Mouse (Mus musculus) right cerebral cortex, postnatal 10 days (tissue): ENCODE results near the gene Vps36.

Experiments
- DNase-seq, 2 experiments: peaks; one replicate each; pipeline ENCODE4 v3.0.0; 2021; ENCODE audit warnings: low spot score in 2 of 2

Vps36 gene

DNA sequence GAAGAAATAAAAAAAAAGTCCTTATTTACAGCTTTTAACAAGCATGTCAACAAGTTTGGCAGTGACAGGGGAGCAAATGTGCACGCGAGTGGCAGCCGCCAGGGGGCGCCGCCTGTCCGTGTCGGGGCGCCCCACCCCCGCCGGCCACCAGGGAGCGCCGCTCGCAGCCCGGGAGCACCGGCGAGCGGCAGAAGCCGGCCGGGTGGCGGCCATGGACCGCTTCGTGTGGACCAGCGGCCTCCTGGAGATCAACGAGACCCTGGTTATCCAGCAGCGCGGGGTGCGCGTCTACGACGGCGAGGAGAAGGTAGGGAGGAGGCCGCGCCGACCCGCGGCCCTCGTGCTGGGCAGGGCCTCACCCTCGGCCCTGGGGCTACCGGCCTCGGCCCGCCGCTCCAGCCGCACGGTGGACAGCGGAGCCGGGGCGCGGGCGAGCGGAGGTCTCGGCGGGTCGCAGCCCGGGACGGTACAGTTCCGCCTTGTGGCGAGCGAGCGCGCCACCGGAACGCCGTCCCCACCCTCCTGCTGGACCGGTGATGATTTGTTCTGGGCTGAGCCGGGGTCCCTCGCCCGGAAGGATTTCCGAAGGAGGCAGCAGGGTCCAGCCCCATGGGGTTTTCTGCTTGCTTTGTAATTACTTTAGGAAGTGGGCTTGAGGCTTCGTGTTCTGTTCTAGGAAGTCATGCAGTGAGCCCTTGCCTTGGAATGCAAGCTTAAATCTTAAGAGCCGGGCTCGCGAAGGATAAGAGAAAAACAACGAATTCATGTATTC is at the start of gene Vps36:
TSS of gene Vps36 (plus strand) at position 150 of the 772 bp plus-strand sequence.
- DNase-seq: peak; percentile 88 to 89

DNA sequence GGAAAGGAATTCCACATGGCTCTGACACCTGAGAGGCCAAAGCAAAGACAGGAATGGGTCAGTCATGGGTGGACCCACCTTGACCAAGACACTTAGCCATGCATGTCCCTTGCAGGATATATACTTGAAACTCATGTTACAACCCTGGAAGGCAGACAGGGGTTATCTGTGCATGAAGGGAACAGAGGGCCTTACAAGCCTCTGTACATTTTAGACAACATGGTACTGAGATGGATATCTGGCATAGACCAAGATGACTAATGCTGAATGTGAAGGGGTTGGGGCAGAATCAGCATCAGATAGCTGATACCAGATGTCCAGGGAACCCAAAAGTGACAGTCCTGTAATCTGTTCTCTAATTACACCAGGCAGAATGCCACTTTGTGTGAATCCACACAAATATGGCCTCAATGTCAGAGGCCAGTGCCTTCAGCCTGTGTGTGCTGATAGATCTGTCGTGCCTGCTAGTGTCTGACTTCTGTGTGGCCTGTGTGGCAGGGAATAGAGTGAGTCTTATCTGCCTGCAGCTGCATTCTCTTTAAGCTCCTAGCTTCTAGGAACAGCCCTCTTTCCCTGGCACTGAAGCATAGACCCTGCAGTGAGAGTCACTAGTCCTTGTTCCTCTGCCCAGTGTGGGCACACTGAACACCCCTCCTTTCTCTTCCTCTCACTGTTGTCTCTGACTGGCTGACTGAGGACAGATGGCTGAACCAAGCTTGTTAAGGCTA is 48.7 kb upstream of the Vps36 start:
- no peak for DNase-seq

DNA sequence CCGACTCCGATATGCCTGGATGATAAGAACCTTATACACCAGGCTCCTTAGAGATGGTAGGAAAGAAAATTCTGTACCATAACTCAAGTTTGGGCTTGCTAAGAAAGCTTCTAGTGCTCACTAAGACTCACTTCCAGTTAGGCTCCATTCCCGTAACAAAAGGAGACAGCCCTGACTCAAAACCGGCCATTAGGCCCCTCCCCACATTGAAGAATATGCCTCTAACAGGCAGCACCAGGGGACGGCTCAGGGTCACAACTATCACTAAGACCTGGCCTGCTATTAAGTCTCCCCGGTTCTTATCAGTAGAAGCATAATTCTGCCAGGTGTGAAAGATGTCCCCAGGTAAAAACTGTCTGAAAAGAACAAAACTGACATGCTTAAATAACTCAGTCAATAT is 46.8 kb upstream of the Vps36 start:
- DNase-seq: no peak

DNA sequence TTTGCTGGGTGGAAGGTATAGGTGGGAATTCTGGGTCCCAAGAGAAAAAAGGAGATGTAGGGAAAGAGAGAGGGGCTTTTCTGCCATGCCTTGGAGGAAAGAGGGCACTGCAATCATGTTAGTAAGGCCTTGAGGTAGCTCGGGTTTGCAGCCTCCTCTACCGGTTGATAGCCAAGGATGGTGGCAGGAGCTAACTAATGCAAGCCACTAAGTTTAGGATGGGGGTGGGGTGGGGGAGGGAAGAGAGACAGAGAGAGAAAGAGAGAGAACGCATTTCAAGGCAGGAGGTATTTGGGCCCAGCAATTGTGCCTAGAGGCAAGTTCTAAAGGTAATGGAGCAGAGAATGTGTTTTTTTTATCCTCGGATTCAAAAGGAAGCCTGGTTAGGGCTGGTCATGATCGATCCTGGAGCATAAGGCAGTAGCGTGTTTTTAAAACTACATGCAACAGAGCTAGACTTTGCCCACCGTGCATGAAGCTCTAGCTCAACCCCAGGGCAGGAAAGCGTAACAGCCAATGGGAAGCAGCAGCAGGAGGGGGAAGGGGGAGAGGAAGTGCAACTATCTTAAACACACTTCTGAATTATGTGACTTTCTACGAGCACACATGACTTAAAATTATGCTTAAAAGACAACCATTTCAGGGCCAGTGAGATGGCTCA is 44.8 kb upstream of the Vps36 start:
- DNase-seq: no peak

DNA sequence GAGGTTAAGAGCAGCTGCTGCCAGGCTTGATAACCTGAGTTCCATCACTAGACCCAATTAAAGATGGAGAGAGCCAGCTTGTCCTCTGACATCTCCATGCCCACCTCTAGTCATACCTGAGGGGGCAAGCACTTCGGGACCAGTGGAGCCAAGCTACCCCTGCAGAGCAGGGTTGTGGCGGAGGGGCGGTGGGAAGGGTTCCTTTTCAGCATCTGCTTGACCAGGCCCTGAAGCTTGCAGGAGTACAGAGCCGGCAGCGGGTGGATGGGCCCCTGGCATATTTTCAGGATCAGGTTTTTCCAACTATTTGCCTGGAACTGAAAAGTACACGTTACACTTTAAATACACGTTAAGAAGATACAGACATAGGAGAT is 44.3 kb upstream of the Vps36 start:
- no peak for DNase-seq

DNA sequence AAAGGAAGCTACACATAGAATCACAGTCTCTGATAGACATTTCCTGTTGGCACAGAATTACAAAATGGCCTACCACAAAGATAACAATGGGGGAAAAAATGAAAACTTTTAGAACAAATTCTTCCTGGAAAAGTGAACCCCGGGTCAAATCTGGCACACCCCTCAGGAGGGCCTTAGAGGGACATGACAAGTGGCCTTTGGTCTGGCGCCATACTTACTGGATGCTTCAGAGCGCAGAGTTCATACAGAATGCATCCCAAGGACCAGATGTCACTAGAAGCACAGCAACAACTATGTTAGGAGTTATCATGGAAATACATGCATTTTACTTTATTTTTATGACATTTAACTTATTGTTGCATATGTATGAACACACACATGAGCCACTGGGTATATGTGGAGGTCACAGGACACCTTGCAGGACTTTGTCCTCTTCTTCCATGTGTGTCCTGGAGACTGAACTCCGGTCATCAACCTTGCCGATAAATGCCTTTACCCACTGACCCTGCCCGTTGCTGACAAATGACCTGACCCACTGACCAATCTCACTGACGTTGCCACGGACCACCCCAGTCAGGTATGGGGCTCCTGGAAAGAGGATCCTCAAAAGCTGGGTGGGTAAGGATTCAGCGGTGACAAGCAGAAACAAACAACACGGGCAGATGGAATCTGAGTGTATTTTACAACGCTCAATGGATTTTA is 42.8 kb upstream of the Vps36 start:
- no peak for DNase-seq

DNA sequence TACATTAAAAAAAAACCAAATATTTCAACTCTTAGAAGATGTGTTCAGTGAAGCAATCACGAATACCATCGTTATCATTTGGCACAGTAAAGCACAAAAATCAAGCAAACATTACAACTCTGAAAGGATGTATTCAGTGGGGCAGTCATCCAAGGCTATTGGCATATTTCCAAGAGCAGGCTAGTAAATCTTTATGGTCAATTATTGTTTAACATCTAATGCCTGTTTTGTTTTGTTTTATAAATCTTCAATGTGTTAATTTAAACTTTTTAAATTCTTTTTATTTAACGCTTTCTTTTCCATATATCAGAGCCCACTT is 42.3 kb upstream of the Vps36 start:
- no peak for DNase-seq

DNA sequence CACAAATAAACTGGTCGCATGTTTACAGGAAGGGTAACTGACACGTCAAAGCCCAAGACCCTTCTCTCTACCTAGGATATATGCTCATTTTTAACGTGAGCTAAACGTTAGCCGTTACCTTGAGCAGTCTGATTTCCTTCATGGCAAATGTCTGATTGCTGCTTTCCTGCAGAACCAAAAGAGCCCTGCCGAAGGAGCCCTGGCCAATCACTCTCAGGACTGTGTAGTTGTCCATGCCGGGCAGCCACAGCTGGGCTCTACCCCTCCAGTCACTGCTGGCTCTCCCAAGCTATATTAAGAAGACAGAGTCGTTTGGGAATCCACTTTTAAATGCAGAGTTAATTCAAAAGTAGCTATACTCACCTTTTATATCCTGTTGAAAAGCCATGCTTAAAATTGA is 30.4 kb upstream of the Vps36 start:
- DNase-seq: no peak

DNA sequence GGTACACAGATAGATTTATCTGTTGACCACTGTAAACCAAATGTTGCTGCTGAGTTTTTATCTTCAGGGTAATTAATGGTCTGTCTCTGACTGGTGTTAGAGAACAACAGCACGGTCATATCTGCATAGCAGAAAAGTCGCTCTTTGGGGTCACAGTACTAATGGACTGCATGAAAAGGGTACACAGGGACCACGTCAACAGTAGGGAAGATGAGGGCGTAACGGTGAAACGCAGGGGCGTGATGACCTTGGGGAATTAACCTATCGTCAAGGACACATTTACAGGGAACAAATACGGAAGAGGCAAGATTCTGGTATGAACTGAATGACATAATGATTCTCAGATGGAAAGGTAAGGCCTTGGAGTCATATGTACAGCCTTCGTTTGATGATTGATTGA is 28.2 kb upstream of the Vps36 start:
- DNase-seq: no peak

DNA sequence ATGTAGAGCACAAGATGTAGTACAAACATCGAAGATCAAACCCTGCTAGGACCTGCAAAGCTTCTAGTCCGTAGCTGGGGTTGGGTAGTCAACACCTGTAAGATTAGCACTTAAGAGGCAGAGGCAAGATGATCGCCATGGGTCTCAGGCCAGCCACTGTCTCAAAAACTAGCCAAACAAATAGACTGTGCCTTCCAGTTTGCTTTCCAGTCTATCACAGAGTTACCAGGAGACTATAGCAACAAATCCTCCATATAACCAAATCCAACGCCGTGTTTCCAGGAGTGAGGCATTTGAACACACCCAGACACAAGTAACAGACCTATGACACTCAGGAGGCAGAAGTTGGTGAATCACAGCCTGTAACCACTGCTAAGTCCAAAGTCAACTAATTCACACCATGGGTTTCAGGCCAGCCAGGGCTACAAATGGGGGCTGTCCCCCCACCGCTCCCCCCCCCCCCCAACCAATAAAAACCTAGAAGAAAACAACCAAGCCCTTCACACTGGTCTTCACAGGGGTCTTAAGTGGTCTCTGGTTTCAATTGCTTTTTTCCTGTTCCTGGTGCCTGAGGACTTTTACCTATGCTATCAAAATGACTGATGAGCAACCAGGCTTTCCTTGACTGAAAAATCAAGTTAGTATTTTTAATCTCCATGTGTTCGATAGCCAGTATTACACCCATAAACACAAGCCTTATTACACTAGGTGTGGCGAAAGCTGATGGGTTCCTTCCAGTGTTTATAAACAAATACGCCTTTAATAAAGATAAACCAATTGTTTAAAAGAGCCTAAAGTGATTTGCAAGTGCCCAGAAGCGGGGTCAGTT is 27.1 kb upstream of the Vps36 start:
- DNase-seq: no peak

DNA sequence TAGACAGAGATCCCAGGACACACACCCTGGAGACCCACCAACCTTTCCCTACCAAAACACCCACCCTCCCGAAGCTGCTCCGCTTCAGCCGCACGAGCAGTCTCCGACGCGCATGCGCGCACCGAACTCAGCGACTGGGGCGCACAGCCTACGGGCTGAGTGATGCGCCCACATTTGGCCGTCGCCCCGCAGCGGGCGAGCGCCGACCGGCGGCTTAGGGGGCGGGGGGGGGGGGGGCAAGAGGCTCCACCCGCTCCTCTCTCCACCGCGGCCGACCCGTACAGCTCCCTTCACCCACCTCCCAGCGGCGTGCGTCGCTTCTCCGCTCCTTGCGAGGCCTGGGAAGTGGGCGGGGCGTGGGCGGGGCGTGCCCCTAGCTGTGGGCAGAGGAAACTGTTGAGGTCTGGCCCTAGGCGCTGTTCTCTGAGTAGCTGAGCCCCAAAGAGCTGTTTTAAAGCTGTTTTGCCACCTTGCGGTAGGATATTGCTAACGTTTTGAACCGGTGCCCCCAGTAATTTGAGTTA is 26.5 kb upstream of the Vps36 start, which contains the start of gene Nek3:
TSS of gene Nek3 (minus strand) at position 356 of the 524 bp plus-strand sequence.
- DNase-seq: peak; percentile 89 to 93

DNA sequence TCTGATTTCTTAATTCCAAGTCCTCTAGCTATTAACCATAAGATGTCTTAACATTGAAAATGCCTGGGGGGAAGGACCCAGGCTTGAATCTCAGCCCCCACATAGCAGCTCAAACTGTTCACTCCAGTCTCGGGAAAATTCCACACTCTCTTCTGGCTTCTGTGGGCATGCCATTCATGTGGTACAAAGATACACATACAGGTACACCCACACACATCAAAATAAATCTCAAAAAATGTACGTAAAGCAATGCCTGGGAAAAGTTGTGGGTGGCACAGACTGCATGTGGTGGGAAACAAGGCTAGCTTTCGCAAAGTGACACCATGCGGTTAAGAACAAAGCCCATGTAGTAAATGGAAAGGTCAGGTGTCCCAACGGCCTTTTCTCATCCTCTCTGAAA is 23.4 kb upstream of the Vps36 start:
- DNase-seq: no peak

DNA sequence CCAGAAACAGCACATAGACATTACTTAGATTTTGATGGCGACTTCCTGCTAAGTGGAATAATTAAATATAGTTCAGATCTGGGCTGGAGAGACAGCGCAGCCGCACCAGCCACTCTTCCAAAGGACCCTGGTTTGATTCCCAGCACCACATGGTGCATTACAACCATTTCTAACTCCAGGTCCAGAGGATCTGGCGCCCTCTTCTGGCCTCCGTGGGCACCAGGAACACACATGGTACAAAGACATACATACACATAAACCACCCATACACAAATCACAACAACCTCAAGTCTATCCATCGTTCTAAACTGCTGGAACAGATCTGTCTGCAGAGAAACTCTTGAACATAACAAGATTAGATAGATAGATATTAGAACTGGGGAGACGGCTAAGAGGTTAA is 16.6 kb upstream of the Vps36 start:
- no peak for DNase-seq

DNA sequence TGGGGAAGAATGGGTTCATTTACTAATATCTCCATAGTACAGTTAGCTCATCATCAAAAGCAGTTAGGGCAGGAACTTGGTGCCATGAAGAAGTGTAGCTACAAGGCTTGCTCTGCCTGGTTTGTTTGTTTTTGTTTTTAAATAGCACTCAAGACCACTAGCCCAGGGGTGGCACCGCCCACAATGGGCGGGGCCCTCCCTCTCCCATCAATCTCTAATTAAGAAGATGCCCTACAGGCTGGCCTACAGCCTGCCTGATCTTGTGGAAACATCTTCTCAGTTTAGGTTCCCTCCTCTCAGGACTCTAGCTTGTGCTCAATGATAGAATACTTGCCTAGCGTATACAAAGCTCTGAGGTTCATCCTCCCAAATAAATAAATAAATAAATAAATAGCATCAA is 7.7 kb upstream of the Vps36 start:
- no peak for DNase-seq

DNA sequence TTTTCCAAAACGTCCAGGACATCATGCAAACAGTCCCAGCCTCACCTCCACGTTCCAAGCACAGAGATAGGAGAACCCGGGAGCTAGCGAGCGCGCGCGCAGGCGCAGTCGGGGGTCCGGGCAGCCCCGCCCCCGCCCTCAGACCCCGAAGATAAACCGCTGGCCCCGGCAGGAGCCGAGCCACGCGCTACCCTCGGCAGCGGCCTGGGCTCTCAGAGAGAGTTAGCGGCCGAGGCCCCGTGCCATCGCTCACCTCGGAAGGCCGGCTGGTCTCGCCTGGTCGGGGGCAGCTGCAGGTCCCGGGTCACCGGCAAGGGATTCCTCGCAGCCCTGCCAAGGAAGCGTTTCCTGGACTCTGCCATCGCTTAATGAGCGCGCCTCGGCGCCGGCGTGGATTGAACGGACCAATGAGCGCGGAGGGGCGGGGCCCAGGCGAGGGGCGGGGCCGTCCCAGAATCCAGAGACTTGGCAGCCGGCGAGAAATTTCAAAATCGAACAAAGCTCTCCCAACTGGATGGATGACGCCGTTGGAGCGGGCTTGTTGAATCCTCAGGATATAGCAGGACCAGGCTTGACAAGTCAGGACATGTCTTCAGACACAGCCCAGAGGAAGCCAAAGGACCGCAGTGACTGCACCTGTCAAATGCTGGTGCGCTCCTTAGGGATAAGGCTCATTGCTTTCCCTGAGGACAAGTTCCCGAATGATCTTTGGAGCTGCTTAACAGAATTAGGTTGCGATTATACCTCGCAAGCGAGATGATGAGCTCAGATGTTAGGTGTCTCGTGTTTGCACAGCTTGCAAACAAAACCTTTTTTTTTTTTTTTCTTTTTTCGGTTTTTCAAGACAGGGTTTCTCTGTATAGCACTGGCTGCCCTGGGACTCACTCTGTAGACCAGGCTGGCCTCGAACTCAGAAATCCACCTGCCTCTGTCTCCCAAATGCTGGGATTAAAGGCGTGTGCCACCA is 6.9 kb upstream of the Vps36 start, which contains the start of gene Ckap2:
TSS of gene Ckap2 (minus strand) at position 389 of the 967 bp plus-strand sequence.
- peak; percentile 92 to 93 for DNase-seq

DNA sequence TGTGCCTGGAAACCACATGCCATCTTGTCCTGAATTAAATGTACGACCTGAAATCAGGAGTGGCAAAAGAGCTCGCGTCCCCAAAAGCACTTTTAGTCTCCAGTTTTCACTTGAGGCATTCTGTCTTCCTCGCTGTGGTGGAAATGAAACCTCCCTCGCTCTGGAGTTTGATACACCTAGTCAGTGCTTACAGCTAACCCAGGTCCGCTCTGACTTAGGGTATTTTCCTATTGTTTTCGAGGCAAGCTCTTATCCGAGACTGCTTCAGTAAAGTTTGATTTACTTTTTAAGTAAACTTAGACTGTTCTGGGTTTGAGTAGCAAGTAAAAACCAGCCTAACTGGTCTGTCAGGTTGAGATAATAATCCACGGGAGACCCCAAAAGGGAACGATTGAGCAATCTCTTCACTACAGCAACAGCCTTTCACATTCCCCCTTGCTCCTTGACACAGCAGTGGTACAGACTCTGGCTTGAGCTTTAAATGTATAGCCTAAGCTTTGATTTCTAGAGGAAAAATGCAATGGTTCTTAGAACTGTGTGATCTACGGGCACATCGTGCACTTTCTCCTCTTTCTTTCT is 912 bp downstream of the Vps36 start:
- DNase-seq: no peak

DNA sequence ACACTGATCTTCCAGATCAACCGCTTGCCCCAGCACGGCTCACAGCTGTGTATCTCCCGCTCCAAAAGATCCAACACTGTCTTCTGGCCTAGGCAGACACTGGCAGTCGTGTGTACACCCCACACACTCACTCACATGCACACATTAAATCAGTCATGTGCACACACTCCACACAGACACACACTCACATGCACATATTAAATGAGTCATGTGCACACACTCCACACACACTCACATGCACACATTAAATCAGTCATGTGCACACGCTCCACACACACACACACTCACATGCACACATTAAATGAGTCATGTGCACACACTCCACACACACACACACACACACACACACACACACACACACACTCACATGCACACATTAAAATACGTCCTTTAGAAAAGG is 5.3 kb downstream of the Vps36 start:
- DNase-seq: no peak

DNA sequence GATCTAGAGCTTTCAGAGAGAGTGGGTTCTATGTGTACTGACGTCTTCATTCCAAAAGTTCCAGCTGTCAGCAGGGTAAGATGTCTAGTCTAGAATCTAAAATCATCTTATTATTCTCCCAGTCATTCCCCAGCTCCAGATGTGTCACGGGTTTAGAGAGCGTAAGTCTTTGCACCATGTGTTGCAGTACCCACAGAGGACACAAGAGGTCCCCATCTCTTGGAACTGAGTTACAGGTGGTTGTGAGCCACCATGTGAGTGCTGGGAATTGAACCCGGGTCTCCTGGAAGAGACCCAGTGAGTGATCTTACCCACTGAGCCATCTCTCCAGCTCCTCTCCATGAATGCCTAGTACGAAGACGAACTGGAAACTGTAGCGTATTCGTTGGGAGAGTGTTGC is 6.9 kb downstream of the Vps36 start:
- DNase-seq: no peak

DNA sequence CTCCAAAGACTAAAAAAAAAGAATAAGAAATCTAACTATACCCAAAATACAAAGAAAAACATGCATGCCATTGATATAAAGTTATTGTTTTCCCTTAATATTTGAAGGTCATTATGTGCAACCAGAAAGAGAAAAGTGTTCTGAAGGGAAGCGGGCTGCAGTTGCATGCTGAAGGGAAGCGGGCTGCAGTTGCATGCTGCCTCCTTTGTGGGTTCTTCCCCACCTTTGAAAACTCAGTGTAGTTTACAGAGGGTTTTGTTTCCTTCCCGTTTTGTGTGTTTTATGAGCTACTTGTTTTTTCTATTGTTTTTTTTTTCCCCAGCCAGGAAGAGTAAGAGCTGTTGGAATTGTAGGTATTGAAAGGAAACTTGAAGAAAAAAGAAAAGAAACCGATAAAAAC is 14.9 kb downstream of the Vps36 start:
- DNase-seq: no peak

DNA sequence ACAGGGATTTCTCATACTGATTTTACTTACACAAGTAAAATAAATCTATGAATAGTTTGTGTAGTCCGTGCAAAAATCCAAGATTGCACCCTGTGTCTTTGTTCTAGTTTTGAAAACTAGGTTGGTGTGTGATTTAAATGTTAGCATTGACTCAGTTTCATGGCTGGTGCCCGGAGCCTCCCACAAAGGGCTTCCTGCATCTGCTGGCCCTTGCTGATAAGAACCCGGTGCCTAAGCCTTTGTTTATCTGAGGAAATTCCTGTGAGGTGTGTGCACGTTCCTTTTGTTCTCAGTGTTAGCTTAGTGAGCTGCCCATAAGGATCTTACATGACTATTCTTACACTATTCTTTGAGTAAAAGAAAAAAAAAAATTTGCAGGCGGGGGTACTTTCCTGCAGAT is 16.4 kb downstream of the Vps36 start:
- DNase-seq: no peak
